Mouse (Mus musculus): Measurements from ENCODE around the gene Slc25a4. TPM values are rescaled to one million over a fixed set of nuclear protein-coding genes. Genes with fewer than 3 reads are reported as not detected.
A peak's percentile ranks its signal among the peaks of the same experiment; 100 is the strongest.

Gene Slc25a4
- polyA plus RNA-seq, 1 experiment = 360 TPM

DNA sequence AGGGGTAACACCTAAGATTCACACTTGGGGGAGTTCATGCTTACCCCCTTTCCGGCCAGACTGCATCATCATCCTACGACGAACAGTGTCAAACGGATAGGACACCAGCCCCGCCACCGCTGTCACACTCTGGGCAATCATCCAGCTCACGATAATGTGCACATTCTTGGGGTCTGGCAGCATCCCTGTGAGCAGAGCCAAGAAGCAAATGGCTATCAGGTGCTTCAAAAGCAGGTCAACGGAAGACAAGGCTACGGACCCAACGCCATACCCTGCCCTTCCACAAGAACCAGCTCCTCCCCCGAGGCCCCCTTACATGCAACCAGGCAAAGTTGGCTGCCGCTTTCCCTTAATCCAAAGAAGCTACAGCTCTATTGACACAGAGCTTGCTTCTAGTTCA is 2.7 kb downstream of the Slc25a4 start:
- no peak overlapping the region for H3K4me3 ChIP-seq (replicated peaks; ENCODE audit: extremely low read depth, low read depth, low read length)

DNA sequence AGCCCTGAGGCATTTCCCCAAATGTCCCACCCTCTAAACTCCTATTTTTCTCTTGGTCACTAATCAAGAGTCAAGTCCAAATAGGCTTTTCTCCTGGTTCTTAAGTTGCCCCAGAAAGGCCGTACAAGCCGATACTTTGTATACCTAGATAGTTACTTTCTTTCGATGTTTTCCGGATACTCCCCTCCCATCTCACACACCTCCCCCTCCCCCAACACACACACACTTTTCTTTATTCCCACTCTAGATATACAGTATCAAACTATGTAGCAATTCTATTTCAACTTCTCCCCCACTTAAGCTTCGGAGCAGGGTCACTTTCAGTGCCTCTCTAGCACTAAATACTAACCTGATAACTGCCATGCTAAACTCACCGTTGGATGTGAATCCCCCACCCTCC is 5.0 kb downstream of the Slc25a4 start:
- no peak overlapping the region for H3K4me3 ChIP-seq (replicated peaks; ENCODE audit: extremely low read depth, low read depth, low read length)
- WGBS = 82% methylated on average over 6 of the region's 6 CpGs
- TF ChIP-seq POLR2A (IDR thresholded peaks at IDR 0.05; ENCODE audit: borderline replicate concordance, extremely low read depth, low read depth, low read length) (no peak), CTCF (IDR thresholded peaks at IDR 0.05; ENCODE audit: insufficient read depth, low read length) (no peak)
- DNase-seq = no peak
- peaks cover 9% of the 10 kb centered on the region for H3K4me1 ChIP-seq (ENCODE audit: control insufficient read depth, insufficient read depth, low read length)

More for the DNA sequence above, 2.7 kb downstream of the Slc25a4 start:
- H3K4me1 ChIP-seq (ENCODE audit: control insufficient read depth, insufficient read depth, low read length) = peaks cover 9% of the 10 kb centered on the region
- TF ChIP-seq POLR2A (IDR thresholded peaks at IDR 0.05; ENCODE audit: borderline replicate concordance, extremely low read depth, low read depth, low read length) = no peak
- no peak for DNase-seq
- WGBS = 60% methylated on average over 12 of the region's 12 CpGs

DNA sequence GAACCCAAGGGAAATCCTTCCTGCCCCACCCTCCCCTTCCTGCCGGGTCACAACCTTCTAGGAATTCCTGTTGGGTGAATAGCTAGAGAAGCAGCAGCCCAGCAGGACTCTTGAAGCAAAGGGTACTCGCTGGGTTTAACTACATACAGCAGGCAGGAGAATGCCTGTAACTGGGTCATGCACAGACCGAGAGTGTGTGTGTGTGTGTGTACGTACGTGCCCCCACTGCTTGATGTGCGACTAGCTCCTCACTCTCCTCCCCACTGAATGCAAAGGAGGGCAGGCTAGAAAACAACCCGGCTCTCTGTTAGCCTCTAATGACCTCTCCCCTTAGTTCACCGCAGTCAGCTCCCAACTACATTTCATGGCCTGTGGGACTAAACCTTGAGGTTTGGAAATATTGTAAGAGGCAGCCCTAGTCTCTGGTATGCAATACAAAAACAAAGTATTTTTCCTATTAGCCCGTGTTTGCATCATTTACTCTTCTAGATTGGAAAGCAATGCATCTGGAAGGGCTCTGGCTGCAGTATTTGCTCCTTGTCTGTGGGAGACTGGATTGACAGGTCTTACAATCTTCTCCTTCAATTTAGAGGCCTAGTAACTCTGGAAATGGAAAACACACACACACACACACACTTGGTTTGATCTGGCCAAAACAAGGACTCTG is 6.0 kb downstream of the Slc25a4 start:
- 72% methylated on average over 9 of the region's 9 CpGs for WGBS
- H3K4me3 ChIP-seq (replicated peaks; ENCODE audit: extremely low read depth, low read depth, low read length) = no peak overlapping the region
- no peak for TF ChIP-seq POLR2A (IDR thresholded peaks at IDR 0.05; ENCODE audit: borderline replicate concordance, extremely low read depth, low read depth, low read length)
- TF ChIP-seq CTCF (IDR thresholded peaks at IDR 0.05; ENCODE audit: insufficient read depth, low read length) = no peak
- no peak for DNase-seq
- peaks cover 8% of the 10 kb centered on the region for H3K4me1 ChIP-seq (ENCODE audit: control insufficient read depth, insufficient read depth, low read length)

DNA sequence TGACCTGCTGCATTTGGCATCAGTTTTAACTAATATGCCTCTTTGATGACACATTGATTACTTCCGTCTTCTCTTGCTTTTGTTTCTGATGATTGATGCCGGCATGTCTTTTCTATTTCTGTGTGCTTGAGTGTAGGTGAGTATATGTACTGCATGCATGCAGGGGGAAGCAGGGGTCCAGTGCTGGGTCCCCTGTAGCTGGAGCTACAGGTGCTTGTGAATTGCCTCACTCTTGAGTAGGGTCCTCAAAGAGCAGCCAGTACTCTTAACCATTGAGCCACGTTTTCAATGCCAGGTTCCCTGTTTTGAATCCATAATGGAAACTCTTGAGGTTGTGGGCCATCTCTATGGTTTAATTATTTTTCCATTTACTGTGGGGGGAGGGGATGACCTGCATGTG is 6.8 kb downstream of the Slc25a4 start:
- DNase-seq = no peak
- WGBS = 74% methylated on average over 3 of the region's 3 CpGs
- no peak for TF ChIP-seq CTCF (IDR thresholded peaks at IDR 0.05; ENCODE audit: insufficient read depth, low read length)
- no peak for TF ChIP-seq POLR2A (IDR thresholded peaks at IDR 0.05; ENCODE audit: borderline replicate concordance, extremely low read depth, low read depth, low read length)
- Histone ChIP-seq H3K4me1 (ENCODE audit: control insufficient read depth, insufficient read depth, low read length) (peaks cover under 1% of the 10 kb centered on the region; the same call in 1 of the 2 replicates), H3K4me3 (replicated peaks; ENCODE audit: extremely low read depth, low read depth, low read length) (no peak overlapping the region)

DNA sequence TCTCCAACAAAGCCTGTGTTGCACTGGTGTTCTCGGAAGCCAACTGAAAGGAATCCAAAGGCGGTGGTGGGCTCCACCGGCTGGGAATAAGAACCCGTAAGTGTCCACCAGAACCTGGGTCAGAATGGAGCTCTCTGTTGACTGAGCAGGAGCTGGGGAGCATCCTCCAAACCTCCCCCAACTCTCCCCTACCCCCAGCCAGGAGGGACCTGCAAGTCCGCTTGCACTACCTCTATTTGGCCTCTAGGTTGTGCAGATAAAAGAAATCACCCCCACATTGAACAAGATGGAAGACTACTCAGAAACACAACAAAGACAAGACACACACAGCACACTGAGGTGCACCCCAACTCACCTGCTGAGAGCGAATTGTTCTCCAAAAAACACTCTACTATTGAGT is 8.7 kb downstream of the Slc25a4 start:
- no peak overlapping the region for H3K4me3 ChIP-seq (replicated peaks; ENCODE audit: extremely low read depth, low read depth, low read length)
- 91% methylated on average over 6 of the region's 6 CpGs for WGBS
- TF ChIP-seq POLR2A (IDR thresholded peaks at IDR 0.05; ENCODE audit: borderline replicate concordance, extremely low read depth, low read depth, low read length) (no peak), CTCF (IDR thresholded peaks at IDR 0.05; ENCODE audit: insufficient read depth, low read length) (no peak)
- no peaks in the 10 kb centered on the region for H3K4me1 ChIP-seq (ENCODE audit: control insufficient read depth, insufficient read depth, low read length)
- no peak for DNase-seq

DNA sequence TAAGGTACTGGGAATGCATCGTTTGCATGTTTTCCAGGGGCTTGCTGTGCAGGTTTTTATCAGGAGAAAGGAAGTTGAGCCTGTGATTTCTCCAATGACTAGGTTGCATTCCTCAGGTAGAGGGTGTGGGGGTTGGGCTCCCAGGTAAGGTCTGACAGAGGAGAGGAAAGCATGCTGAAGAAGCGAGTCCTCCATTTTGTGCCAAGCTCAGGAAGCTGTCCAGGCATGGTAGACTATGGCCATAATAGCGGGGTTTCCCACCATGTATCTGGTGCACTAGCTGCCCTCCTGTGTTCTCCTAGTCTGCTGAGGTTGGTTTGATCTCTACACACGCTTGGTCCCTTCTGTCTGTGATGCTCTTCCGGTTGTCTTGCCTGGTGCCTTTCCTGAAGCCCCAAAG is 13.4 kb downstream of the Slc25a4 start:
- 87% methylated on average over 5 of the region's 5 CpGs for WGBS
- no peak for TF ChIP-seq POLR2A (IDR thresholded peaks at IDR 0.05; ENCODE audit: borderline replicate concordance, extremely low read depth, low read depth, low read length)
- TF ChIP-seq CTCF (IDR thresholded peaks at IDR 0.05; ENCODE audit: insufficient read depth, low read length) = no peak

DNA sequence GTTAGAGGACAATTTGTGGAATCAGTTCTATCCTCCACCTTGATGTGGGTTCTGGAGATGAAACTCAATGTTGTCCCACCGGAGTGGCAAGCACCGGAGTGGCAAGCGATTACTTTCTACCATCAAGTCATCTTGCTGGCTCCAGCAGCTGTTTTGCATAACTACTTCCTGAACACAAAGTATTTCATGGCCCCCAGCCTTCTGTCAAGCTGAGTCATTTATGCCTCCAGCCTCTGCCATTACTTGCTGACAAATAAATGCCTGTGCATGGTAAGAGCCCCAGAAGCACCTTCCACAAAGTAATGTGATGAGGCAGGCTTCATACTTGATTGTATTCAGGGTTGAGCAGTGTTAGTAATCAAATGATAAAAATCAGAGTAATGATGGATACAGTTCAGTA is 14.2 kb downstream of the Slc25a4 start:
- no peak for DNase-seq
- TF ChIP-seq POLR2A (IDR thresholded peaks at IDR 0.05; ENCODE audit: borderline replicate concordance, extremely low read depth, low read depth, low read length) (no peak), CTCF (IDR thresholded peaks at IDR 0.05; ENCODE audit: insufficient read depth, low read length) (no peak)
- Histone ChIP-seq H3K4me3 (replicated peaks; ENCODE audit: extremely low read depth, low read depth, low read length) (no peak overlapping the region), H3K4me1 (ENCODE audit: control insufficient read depth, insufficient read depth, low read length) (no peaks in the 10 kb centered on the region)
- WGBS = 77% methylated on average over 3 of the region's 3 CpGs

More for the DNA sequence above, 13.4 kb downstream of the Slc25a4 start:
- no peaks in the 10 kb centered on the region for H3K4me1 ChIP-seq (ENCODE audit: control insufficient read depth, insufficient read depth, low read length)
- no peak for DNase-seq
- H3K4me3 ChIP-seq (replicated peaks; ENCODE audit: extremely low read depth, low read depth, low read length) = no peak overlapping the region

DNA sequence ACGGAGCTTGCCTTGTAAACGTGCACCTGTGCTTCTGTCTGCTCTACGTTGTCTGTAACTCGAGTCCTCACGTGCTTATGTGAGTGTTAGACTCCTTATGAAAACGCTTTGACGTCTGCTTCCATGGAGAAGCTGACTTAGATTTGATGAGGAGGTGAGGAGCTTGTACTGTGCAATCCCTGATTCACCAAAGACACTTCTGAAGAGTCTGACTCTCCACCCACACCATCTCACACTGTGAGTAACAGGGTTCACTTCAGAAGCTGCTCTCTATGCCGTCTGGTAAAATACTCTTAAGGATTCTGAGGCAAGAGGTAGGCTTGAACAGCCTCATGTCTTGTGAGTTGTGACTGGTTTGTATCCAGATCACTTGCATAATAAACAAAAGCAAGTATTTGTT is 18.0 kb downstream of the Slc25a4 start:
- no peak for TF ChIP-seq CTCF (IDR thresholded peaks at IDR 0.05; ENCODE audit: insufficient read depth, low read length)
- TF ChIP-seq POLR2A (IDR thresholded peaks at IDR 0.05; ENCODE audit: borderline replicate concordance, extremely low read depth, low read depth, low read length) = no peak
- no peak for DNase-seq
- 78% methylated on average over 8 of the region's 8 CpGs for WGBS
- Histone ChIP-seq H3K4me3 (replicated peaks; ENCODE audit: extremely low read depth, low read depth, low read length) (no peak overlapping the region), H3K4me1 (ENCODE audit: control insufficient read depth, insufficient read depth, low read length) (no peaks in the 10 kb centered on the region)

DNA sequence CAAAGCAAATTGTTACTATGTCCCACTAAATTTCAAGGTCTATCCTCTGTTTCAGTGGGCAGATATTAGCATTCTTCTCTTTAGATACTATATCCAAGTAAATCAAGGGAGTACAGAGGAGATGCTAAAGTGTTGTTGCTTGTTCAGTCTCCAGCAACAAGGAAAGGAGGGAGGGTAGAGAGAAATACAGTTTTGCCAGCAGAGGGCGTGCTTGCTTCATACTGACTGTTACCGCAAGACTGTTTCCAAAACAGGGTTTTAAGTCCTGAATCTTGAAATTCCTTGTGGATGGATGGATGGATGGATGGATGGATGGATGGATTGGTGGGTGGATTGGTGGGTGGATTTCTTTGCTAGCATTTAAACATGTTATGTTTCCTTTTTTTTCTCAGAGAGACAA is 25.7 kb downstream of the Slc25a4 start:
- WGBS = 7% methylated on average over 2 of the region's 2 CpGs
- Histone ChIP-seq H3K4me1 (ENCODE audit: control insufficient read depth, insufficient read depth, low read length) (peaks cover 2% of the 10 kb centered on the region; the same call in 1 of the 2 replicates), H3K4me3 (replicated peaks; ENCODE audit: extremely low read depth, low read depth, low read length) (no peak overlapping the region)
- DNase-seq = peak; percentile 39
- peak; percentile 27; the same call in 1 of the 2 replicates for TF ChIP-seq CTCF (IDR thresholded peaks at IDR 0.05; ENCODE audit: insufficient read depth, low read length)
- no peak for TF ChIP-seq POLR2A (IDR thresholded peaks at IDR 0.05; ENCODE audit: borderline replicate concordance, extremely low read depth, low read depth, low read length)

DNA sequence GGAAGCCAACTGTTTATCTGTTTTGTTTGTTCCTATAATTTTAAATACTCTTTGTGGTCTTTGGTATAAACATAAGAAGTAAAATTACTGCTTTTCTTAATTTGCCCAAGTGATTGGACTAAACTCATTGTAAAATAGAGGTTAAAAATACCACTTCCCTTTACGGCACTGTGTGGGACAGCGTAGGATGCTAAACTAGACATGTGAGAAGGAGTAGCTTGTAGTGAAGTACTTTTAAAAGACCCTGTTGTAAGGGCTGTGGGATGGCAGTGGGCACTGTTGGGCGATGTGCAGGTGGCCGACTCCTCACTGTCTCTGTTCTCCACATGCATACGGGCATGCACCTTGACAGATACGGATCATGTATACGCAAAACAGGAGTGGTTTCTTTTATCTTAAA is 30.9 kb downstream of the Slc25a4 start:
- no peak for TF ChIP-seq POLR2A (IDR thresholded peaks at IDR 0.05; ENCODE audit: borderline replicate concordance, extremely low read depth, low read depth, low read length)
- no peak for TF ChIP-seq CTCF (IDR thresholded peaks at IDR 0.05; ENCODE audit: insufficient read depth, low read length)

More for the DNA sequence above, 30.9 kb downstream of the Slc25a4 start:
- 94% methylated on average over 7 of the region's 7 CpGs for WGBS
- no peak for DNase-seq
- Histone ChIP-seq H3K4me3 (replicated peaks; ENCODE audit: extremely low read depth, low read depth, low read length) (no peak overlapping the region), H3K4me1 (ENCODE audit: control insufficient read depth, insufficient read depth, low read length) (peaks cover 2% of the 10 kb centered on the region; the same call in 1 of the 2 replicates)
